Mouse (Mus musculus) liver, postnatal 0 days (tissue): ENCODE data around the gene Cdyl2.

ENCODE experiments used
- CTCF ChIP-seq: sonication (generic); IDR thresholded peaks from 2 replicates; pipeline ENCODE4 v1.5.1; 2016; ENCODE audit warnings: antibody characterized with exemption, low read depth
- EP300 ChIP-seq: IDR thresholded peaks from 2 replicates; pipeline ENCODE4 v1.6.1; 2016; ENCODE audit warnings: antibody characterized with exemption, low read depth, mild to moderate bottlenecking

- TF ChIP-seq CTCF (no peak), EP300 (no peak)
Observed at GRCm38 (mm10) chr8:116770756-116771155, 38.0 kb upstream of the Cdyl2 start.
